In genomic region chr4:59765385-59766005, GRCm38 (mm10) we compare ENCODE assay signal across 9 mouse cellular contexts. TPM values are rescaled to one million over a fixed set of nuclear protein-coding genes. Genes with fewer than 3 reads are reported as not detected.
DNase-seq lines count a peak whose midpoint lies in the region; ATAC-seq and TF ChIP-seq lines count a peak whose summit lies in the region.
"Had no signal": no experiment of that assay in that cellular context is flagged by ENCODE, and none has a peak within 500 bp of the region (broad histone marks: within the 10 kb centered on the region; RNA-seq: fewer than 3 reads in every experiment).

No protein-coding gene starts in this region.

- no peak for TF ChIP-seq POLR2A in thymus, adult 2 months (IDR thresholded peaks at IDR 0.05; ENCODE audit: control insufficient read depth, extremely low read depth, insufficient read depth, low read length, poor library complexity)

- H3K27me3 ChIP-seq in hindbrain, embryonic 14.5 days (ENCODE audit: control insufficient read depth, insufficient read depth, low read length), result no peaks in the 10 kb centered on the region
- no peaks in the 10 kb centered on the region for H3K27me3 ChIP-seq in thymus, adult 2 months (ENCODE audit: control insufficient read depth, insufficient read depth, low read length)

- TF ChIP-seq CTCF in thymus, adult 2 months (IDR thresholded peaks at IDR 0.05; ENCODE audit: borderline replicate concordance, control insufficient read depth, extremely low read depth, insufficient read depth, low read length, poor library complexity), result no peak

- no peaks in the 10 kb centered on the region for H3K9me3 ChIP-seq in hindbrain, embryonic 14.5 days (ENCODE audit: control insufficient read depth, low read length)

- peak overlapping the region; percentile 33 for H3K27ac ChIP-seq in hindbrain, embryonic 14.5 days
- no peak overlapping the region for H3K27ac ChIP-seq in thymus, adult 2 months (ENCODE audit: control insufficient read depth, insufficient read depth, low read length)
- H3K27ac ChIP-seq: liver, embryonic 14.5 days had no signal

- peak; percentile 68 for DNase-seq in NIH3T3 (ENCODE audit: low read depth)
- DNase-seq in embryo, embryonic 10.5 days (ENCODE audit: low spot score), result peak; percentile 65
- DNase-seq in hindbrain, embryonic 14.5 days (ENCODE audit: low spot score), result peak; percentile 67
- DNase-seq in mesoderm, embryonic 11.5 days (ENCODE audit: low read depth, low spot score), result peak; percentile 45
- DNase-seq in thymus, adult 2 months, result no peak
- DNase-seq in testis, postnatal 10 days (ENCODE audit: low spot score), result no peak
- no peak for DNase-seq in thymus, adult 18-20 months
- DNase-seq in spleen, adult 18-20 months, result no peak

- H3K36me3 ChIP-seq in hindbrain, embryonic 14.5 days (replicated peaks; ENCODE audit: control insufficient read depth, insufficient read depth), result peaks cover 12% of the 10 kb centered on the region; the same call in 1 of the 2 replicates
- H3K36me3 ChIP-seq in thymus, adult 2 months (ENCODE audit: control insufficient read depth, insufficient read depth, low read length), result peaks cover 19% of the 10 kb centered on the region

- H3K4me1 ChIP-seq in hindbrain, embryonic 14.5 days (replicated peaks; ENCODE audit: control insufficient read depth, insufficient read depth, low read length), result peaks cover 13% of the 10 kb centered on the region; the same call in 1 of the 2 replicates
- 0 out of 2 replicates have a peak, but pooled peaks cover 2% of the 10 kb centered on the region for H3K4me1 ChIP-seq in thymus, adult 2 months (replicated peaks; ENCODE audit: control insufficient read depth, insufficient read depth, low read length)

- no peak overlapping the region for H3K4me3 ChIP-seq in hindbrain, embryonic 14.5 days (replicated peaks; ENCODE audit: low read length)
- H3K4me3 ChIP-seq in thymus, adult 2 months (ENCODE audit: control insufficient read depth, insufficient read depth, low read length), result no peak overlapping the region

- ATAC-seq in hindbrain, embryonic 14.5 days (ENCODE audit: low FRiP score), result peak; percentile 66

- 14% methylated on average over 7 of the region's 7 CpGs for WGBS in hindbrain, embryonic 14.5 days
- WGBS in thymus, adult 2 months, result 76% methylated on average over 7 of the region's 7 CpGs

- H3K9ac ChIP-seq in hindbrain, embryonic 14.5 days, result no peak overlapping the region
- H3K9ac ChIP-seq: liver, embryonic 14.5 days had no signal

- H3K4me2 ChIP-seq in hindbrain, embryonic 14.5 days (replicated peaks), result peak overlapping the region; percentile 22

RNA-seq across cellular contexts. Expression of gene Inip, which starts 35.9 kb away (rescaled TPM):
- 52.2 and 52.7 TPM in 2 replicates for polyA plus RNA-seq in hindbrain, embryonic 14.5 days (2014; fragmentation: Nextera tagmentation; extraction: Ambion mirVana)
- 26.7 and 27.8 TPM in 2 replicates for polyA plus RNA-seq in thymus, adult 2 months (2012; rRNA removed)

RNA-seq across cellular contexts. Expression of gene Snx30, which starts 40.1 kb away (rescaled TPM):
- polyA plus RNA-seq in hindbrain, embryonic 14.5 days (2014; fragmentation: Nextera tagmentation; extraction: Ambion mirVana), result 21.9 and 29.2 TPM in 2 replicates
- 6.1 and 7.8 TPM in 2 replicates for polyA plus RNA-seq in thymus, adult 2 months (2012; rRNA removed)

Comparison
In these comparisons a context has a peak if more than half of its experiments do, and no peak if none do; other contexts are left out.
1. DNase-seq: peak in NIH3T3 (single experiment), embryo, embryonic 10.5 days (single experiment), hindbrain, embryonic 14.5 days (single experiment) and mesoderm, embryonic 11.5 days (single experiment); none in thymus, adult 2 months (single experiment), testis, postnatal 10 days (single experiment), thymus, adult 18-20 months (0 of 2) and spleen, adult 18-20 months (0 of 2).